Mouse (Mus musculus) T-helper 1 cell (primary cell): ENCODE data around the gene Acsl5.

ENCODE experiments used
- in situ Hi-C: fragments of 300-600 bp; cut with MboI, MseI; formaldehyde crosslinking; loops from one replicate; pipeline ENCODE4 v1.15.1; 2025; ENCODE audit warnings: high pct_unique_total_duplicates

Gene Acsl5

GRCm38 (mm10) chr19:55284093-55284492, 32.4 kb downstream of the Acsl5 start:
- in situ Hi-C loops = no loop called here

- in situ Hi-C loops = no loop called here
Observed at GRCm38 (mm10) chr19:55286034-55286433, 34.3 kb downstream of the Acsl5 start.

GRCm38 (mm10) chr19:55288974-55289373, 37.2 kb downstream of the Acsl5 start:
- in situ Hi-C loops = no loop called here

- in situ Hi-C loops = no loop called here
Observed at GRCm38 (mm10) chr19:55290621-55291270, 39.0 kb downstream of the Acsl5 start.

GRCm38 (mm10) chr19:55292210-55292850, 40.6 kb downstream of the Acsl5 start:
- in situ Hi-C loops = no loop called here

- in situ Hi-C loops = no loop called here
Observed at GRCm38 (mm10) chr19:55293175-55293574, 41.4 kb downstream of the Acsl5 start.

GRCm38 (mm10) chr19:55295075-55295474, 43.3 kb downstream of the Acsl5 start:
- in situ Hi-C loops = no loop called here

- in situ Hi-C loops = no loop called here
Observed at GRCm38 (mm10) chr19:55295556-55295955, 43.8 kb downstream of the Acsl5 start.

GRCm38 (mm10) chr19:55296301-55296700, 44.6 kb downstream of the Acsl5 start:
- in situ Hi-C loops = no loop called here

- in situ Hi-C loops = no loop called here
Observed at GRCm38 (mm10) chr19:55297489-55297888, 45.8 kb downstream of the Acsl5 start.

GRCm38 (mm10) chr19:55297961-55298360, 46.2 kb downstream of the Acsl5 start:
- in situ Hi-C loops = no loop called here

- in situ Hi-C loops = no loop called here
Observed at GRCm38 (mm10) chr19:55299378-55299777, 47.6 kb downstream of the Acsl5 start.

- in situ Hi-C loops = loop anchor here (25.0 kb wide), 1 partner anchor 1913 kb away; the partner anchor contains the start of gene Smndc1
Observed at GRCm38 (mm10) chr19:55300525-55300924, 48.8 kb downstream of the Acsl5 start.

GRCm38 (mm10) chr19:55305024-55305423, 53.3 kb downstream of the Acsl5 start:
- in situ Hi-C loops = loop anchor here (25.0 kb wide), 1 partner anchor 1918 kb away; the partner anchor contains the start of gene Smndc1

GRCm38 (mm10) chr19:55311874-55312273, 60.1 kb downstream of the Acsl5 start:
- in situ Hi-C loops = loop anchor here (5.0 to 25.0 kb wide), 2 partner anchors 55 to 1925 kb away; partner anchors contain the start of gene Smndc1

- in situ Hi-C loops = loop anchor here (5.0 to 25.0 kb wide), 2 partner anchors 56 to 1926 kb away; partner anchors contain the start of gene Smndc1
Observed at GRCm38 (mm10) chr19:55313649-55314048, 61.9 kb downstream of the Acsl5 start.

- in situ Hi-C loops = loop anchor here (25.0 kb wide), 1 partner anchor 1928 kb away; the partner anchor contains the start of gene Smndc1
Observed at GRCm38 (mm10) chr19:55315452-55316108, 63.8 kb downstream of the Acsl5 start, which contains the start of gene Zdhhc6. TSS of gene Zdhhc6 (minus strand) at chr19:55316032.

GRCm38 (mm10) chr19:55316109-55316714, 64.5 kb downstream of the Acsl5 start, which contains the start of gene Vti1a:
TSS of gene Vti1a (plus strand) at chr19:55316295.
- in situ Hi-C loops = loop anchor here (25.0 kb wide), 1 partner anchor 1929 kb away; the partner anchor contains the start of gene Smndc1

GRCm38 (mm10) chr19:55316901-55317300, 65.2 kb downstream of the Acsl5 start:
- in situ Hi-C loops = loop anchor here (25.0 kb wide), 1 partner anchor 1930 kb away; the partner anchor contains the start of gene Smndc1

GRCm38 (mm10) chr19:55319036-55319435, 67.3 kb downstream of the Acsl5 start:
- in situ Hi-C loops = loop anchor here (25.0 kb wide), 1 partner anchor 1932 kb away; the partner anchor contains the start of gene Smndc1

- in situ Hi-C loops = loop anchor here (25.0 kb wide), 1 partner anchor 1932 kb away; the partner anchor contains the start of gene Smndc1
Observed at GRCm38 (mm10) chr19:55319521-55319920, 67.8 kb downstream of the Acsl5 start.
